Mouse (Mus musculus) heart, adult 2 months (tissue): ENCODE data around the gene Ipo4.

Experiments used
- CTCF ChIP-seq: fragments of 200-600 bp; IDR thresholded peaks from 2 replicates; pipeline ENCODE4 v1.8.1; 2022; ENCODE audit warnings: antibody characterized with exemption, mild to moderate bottlenecking, moderate library complexity
- EP300 ChIP-seq: fragments of 200-500 bp; IDR thresholded peaks from 2 replicates; pipeline ENCODE4 v1.6.1; 2011; ENCODE audit warnings: low read depth, low read length, control low read depth; ENCODE audit not compliant: insufficient read depth

DNA sequence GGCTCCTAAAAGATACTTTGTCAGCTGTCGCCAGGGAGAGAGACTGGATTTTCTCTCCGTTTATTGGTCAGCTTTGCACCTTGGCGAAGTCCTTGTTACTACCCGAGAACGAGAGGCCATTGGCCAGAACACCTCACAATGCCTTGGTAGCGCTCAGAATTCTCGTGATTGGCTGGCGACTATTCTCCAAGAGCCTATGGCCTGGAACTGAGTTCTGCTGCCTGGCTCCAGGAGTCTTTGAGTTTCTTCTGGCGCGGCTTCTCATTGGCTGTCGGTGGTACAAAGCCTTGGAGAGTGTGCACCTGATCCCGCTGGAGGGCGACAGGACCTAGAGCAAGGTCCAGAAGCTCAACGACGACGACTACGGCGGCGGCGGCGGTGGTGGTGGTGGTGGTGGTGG is 17.9 kb downstream of the Ipo4 start, which contains the start of gene Rec8:
- TF ChIP-seq CTCF: peak; percentile 11; the same call in 1 of the 2 replicates
- TF ChIP-seq EP300: no peak
